In genomic region chr4:45489141-45490035, GRCm38 (mm10) we compare ENCODE assay signal across 8 mouse cellular contexts. TPM values are rescaled to one million over a fixed set of nuclear protein-coding genes. Genes with fewer than 3 reads are reported as not detected.
DNase-seq lines count a peak whose midpoint lies in the region; ATAC-seq and TF ChIP-seq lines count a peak whose summit lies in the region.

No protein-coding gene starts in this region.

- TF ChIP-seq POLR2A in heart, adult 2 months (IDR thresholded peaks at IDR 0.05; ENCODE audit: insufficient read depth, low read depth, low read length): no peak
- TF ChIP-seq POLR2A in kidney, adult 2 months (IDR thresholded peaks at IDR 0.05; ENCODE audit: low read depth, low read length): no peak

- no peaks in the 10 kb centered on the region for H3K9me3 ChIP-seq in lung, embryonic 15.5 days

- ATAC-seq in monocyte, adult 5-6 weeks (replicated peaks; ENCODE audit: insufficient number of reproducible peaks, low FRiP score, low TSS enrichment, poor library complexity, severe bottlenecking): no peak
- ATAC-seq in lung, embryonic 15.5 days (ENCODE audit: borderline replicate concordance, extremely low read depth, low FRiP score, low TSS enrichment): peak; percentile 58

- no peaks in the 10 kb centered on the region for H3K79me2 ChIP-seq in heart, adult 2 months (replicated peaks; ENCODE audit: control insufficient read depth, insufficient read depth, low read length)

- intact Hi-C loops in heart, adult 2 months (cut with DNase I): loop anchor here (5.0 kb wide), 1 partner anchor 38 kb away; no protein-coding TSS in a partner anchor

- peaks cover 47% of the 10 kb centered on the region for H3K4me1 ChIP-seq in heart, adult 2 months (ENCODE audit: control insufficient read depth, insufficient read depth, low read length)
- peaks cover 89% of the 10 kb centered on the region for H3K4me1 ChIP-seq in kidney, adult 2 months (ENCODE audit: control insufficient read depth, insufficient read depth, low read length)
- H3K4me1 ChIP-seq in lung, embryonic 15.5 days: peaks cover 87% of the 10 kb centered on the region

- peaks cover 12% of the 10 kb centered on the region for H3K36me3 ChIP-seq in heart, adult 2 months (ENCODE audit: control insufficient read depth, insufficient read depth, low read length)
- peaks cover 1% of the 10 kb centered on the region; the same call in 1 of the 2 replicates for H3K36me3 ChIP-seq in kidney, adult 2 months (ENCODE audit: control insufficient read depth, insufficient read depth, low read length)
- H3K36me3 ChIP-seq in lung, embryonic 15.5 days: no peaks in the 10 kb centered on the region

- peak overlapping the region; percentile 41 for H3K4me2 ChIP-seq in lung, embryonic 15.5 days

- TF ChIP-seq EP300 in heart, adult 2 months (IDR thresholded peaks at IDR 0.05; ENCODE audit: insufficient read depth, low read depth, low read length): no peak

- H3K27me3 ChIP-seq in heart, adult 2 months (ENCODE audit: control insufficient read depth, insufficient read depth, low read length): no peaks in the 10 kb centered on the region
- H3K27me3 ChIP-seq in kidney, adult 2 months (replicated peaks; ENCODE audit: control insufficient read depth, insufficient read depth, low read length): no peaks in the 10 kb centered on the region
- no peaks in the 10 kb centered on the region for H3K27me3 ChIP-seq in lung, embryonic 15.5 days

- DNase-seq in monocyte, adult 2 months (ENCODE audit: low read depth in 1 of 2, low spot score in 2 of 2): peak; percentile 40 to 45
- peak; percentile 43 for DNase-seq in embryo, embryonic 10.5 days (ENCODE audit: low spot score)
- peak; percentile 67 to 79 for DNase-seq in heart, adult 2 months
- DNase-seq in kidney, adult 2 months: peak; percentile 90
- DNase-seq in ovary, postnatal 14 days (ENCODE audit: low spot score): peak; percentile 54
- no peak for DNase-seq in natural killer cell, adult 2 months (ENCODE audit: low spot score in 2 of 2)

- H3K9ac ChIP-seq in heart, adult 2 months (ENCODE audit: low read depth, low read length): no peak overlapping the region; the same call in 1 of the 2 replicates
- H3K9ac ChIP-seq in lung, embryonic 15.5 days: peak overlapping the region; percentile 21; the same call in 1 of the 2 replicates

- WGBS in heart, adult 2 months: 29% methylated on average over 18 of the region's 18 CpGs
- WGBS in kidney, adult 2 months: 20% methylated on average over 18 of the region's 18 CpGs
- 19% methylated on average over 18 of the region's 18 CpGs for WGBS in lung, embryonic 15.5 days

- peak overlapping the region; percentile 72 for H3K27ac ChIP-seq in heart, adult 2 months
- H3K27ac ChIP-seq in kidney, adult 2 months (ENCODE audit: insufficient read depth, low read depth, low read length): peak overlapping the region; percentile 87
- H3K27ac ChIP-seq in lung, embryonic 15.5 days: peak overlapping the region; percentile 97

- H3K4me3 ChIP-seq in heart, adult 2 months: no peak overlapping the region
- peak overlapping the region; percentile 10; the same call in 1 of the 2 replicates for H3K4me3 ChIP-seq in kidney, adult 2 months (ENCODE audit: insufficient read depth, low read depth, low read length)
- peak overlapping the region; percentile 8; the same call in 1 of the 2 replicates for H3K4me3 ChIP-seq in lung, embryonic 15.5 days

- no peak for TF ChIP-seq CTCF in heart, adult 2 months (IDR thresholded peaks at IDR 0.05)
- TF ChIP-seq CTCF in kidney, adult 2 months (conservative IDR thresholded peaks at IDR 0.05; ENCODE audit: insufficient read depth, insufficient read length, low read depth, low read length): no peak

RNA-seq across cellular contexts. Expression of gene Shb, which starts 42.9 kb away (rescaled TPM):
- 1.0 to 3.3 TPM (median 1.1 TPM) in 3 replicates for total RNA-seq in monocyte, adult 5-6 weeks (2017)
- 10 to 100 TPM; 27.2 to 43.0 TPM for total RNA-seq in heart, adult 2 months (2021)
- polyA plus RNA-seq in heart, adult 2 months (2012; rRNA removed): 19.2 and 19.4 TPM in 2 replicates
- 57.1 and 59.4 TPM in 2 replicates for polyA plus RNA-seq in kidney, adult 2 months (2012; rRNA removed)
- polyA plus RNA-seq in lung, embryonic 15.5 days (2015; fragmentation: Nextera tagmentation; extraction: Ambion mirVana): 11.4 and 13.5 TPM in 2 replicates

Comparison
In these comparisons a context has a peak if more than half of its experiments do, and no peak if none do; other contexts are left out.
1. DNase-seq: peak in monocyte, adult 2 months (2 of 2), embryo, embryonic 10.5 days (single experiment), heart, adult 2 months (2 of 2), kidney, adult 2 months (single experiment) and ovary, postnatal 14 days (single experiment); none in natural killer cell, adult 2 months (0 of 2).
2. Peak in every context shown above with its lines, with median percentiles within 50 percentile points of each other: H3K27ac ChIP-seq.